Mouse (Mus musculus) liver, adult 2 months (tissue): ENCODE measurements around the gene Slc35e3.

ENCODE experiments used
- CTCF ChIP-seq: fragments of 200-500 bp; IDR thresholded peaks from 2 replicates; pipeline ENCODE4 v1.5.1; 2011; ENCODE audit warnings: low read depth, low read length, control low read depth
- POLR2A ChIP-seq: fragments of 200-500 bp; IDR thresholded peaks from 2 replicates; pipeline ENCODE4 v1.6.1; 2011; ENCODE audit warnings: low read length, control low read depth; ENCODE audit not compliant: insufficient read depth; ENCODE audit errors: extremely low read depth

- TF ChIP-seq CTCF (no peak), POLR2A (no peak)
Measured at GRCm38 (mm10) chr10:117701034-117701829, 44.9 kb downstream of the Slc35e3 start.
